Mouse (Mus musculus) liver, embryonic 13.5 days (tissue): ENCODE data around the gene Epb41l3. TPM values are rescaled to one million over a fixed set of nuclear protein-coding genes. Genes with fewer than 3 reads are reported as not detected.

Source experiments
- ATAC-seq: fragments of 200-750 bp; cut with Nextera tagmentation; 2 replicates; pipeline ENCODE4 v1.8.0; 2017; ENCODE audit warnings: low read depth, mild to moderate bottlenecking, moderate number of reproducible peaks, moderate library complexity
- DNase-seq: peaks from one replicate; pipeline ENCODE4 v3.0.0; 2022
- H3K27ac ChIP-seq: fragments of 300-500 bp; sonication (generic); 2 replicates; pipeline ENCODE4 v1.5.1; 2015; ENCODE audit warnings: moderate library complexity, mild to moderate bottlenecking, inconsistent platforms
- H3K27me3 ChIP-seq: fragments of 300-500 bp; sonication (generic); 2 replicates; pipeline ENCODE4 v1.6.1; 2015; ENCODE audit warnings: mild to moderate bottlenecking, inconsistent platforms
- H3K36me3 ChIP-seq: fragments of 300-500 bp; sonication (generic); 2 replicates; pipeline ENCODE4 v1.6.1; 2015; ENCODE audit warnings: mild to moderate bottlenecking, inconsistent platforms
- H3K4me1 ChIP-seq: fragments of 300-500 bp; sonication (generic); replicated peaks from 2 replicates; pipeline ENCODE4 v1.6.1; 2015; ENCODE audit warnings: inconsistent platforms
- H3K4me2 ChIP-seq: fragments of 300-500 bp; sonication (generic); 2 replicates; pipeline ENCODE4 v1.6.1; 2015; ENCODE audit warnings: inconsistent platforms, mild to moderate bottlenecking, moderate library complexity
- H3K4me3 ChIP-seq: fragments of 300-500 bp; sonication (generic); replicated peaks from 2 replicates; pipeline ENCODE4 v1.5.1; 2015; ENCODE audit warnings: mild to moderate bottlenecking, inconsistent platforms
- H3K9ac ChIP-seq: fragments of 300-500 bp; sonication (generic); 2 replicates; pipeline ENCODE4 v1.6.1; 2015; ENCODE audit warnings: mild to moderate bottlenecking, inconsistent platforms
- H3K9me3 ChIP-seq: fragments of 300-500 bp; sonication (generic); replicated peaks from 2 replicates; pipeline ENCODE4 v1.6.1; 2016; ENCODE audit warnings: inconsistent platforms
- WGBS: fragments of 180-500 bp; shearing (Covaris S2); methylation state at CpG from one replicate; pipeline ENCODE4 v1.1.7; 2015; ENCODE audit not compliant: insufficient replicate concordance; 5-methylcytosine and 5-hydroxymethylcytosine counted together
- polyA plus RNA-seq: library from polyadenylated mRNA; unstranded; fragments of >200 nt; fragmentation: Nextera tagmentation; extraction: Ambion mirVana; gene quantifications from 2 replicates; pipeline ENCODE4 v1.2.1, GENCODE M21; 2015

The Epb41l3 gene
- polyA plus RNA-seq, 1 experiment from 2014 or later, result 8.1 TPM

DNA sequence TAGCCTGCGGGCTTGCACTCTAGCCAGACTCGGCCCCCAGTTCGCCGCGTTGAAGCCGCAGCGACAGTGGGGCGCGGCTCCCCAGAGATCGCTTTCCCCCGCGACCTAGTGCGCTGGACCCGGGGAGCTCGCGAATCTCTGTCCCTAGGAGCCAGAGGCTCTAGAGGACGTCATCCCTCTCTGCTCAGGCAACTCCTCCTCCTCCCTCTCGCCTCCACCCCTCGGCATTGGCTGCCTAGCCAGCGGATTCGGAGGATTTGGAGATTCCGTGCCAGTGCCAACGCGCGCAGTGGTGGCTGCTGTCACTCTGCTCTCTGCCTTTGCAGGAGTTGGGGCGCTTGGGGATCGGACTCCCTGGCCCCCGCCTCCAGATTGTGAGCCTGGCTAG is 749 bp downstream of the Epb41l3 start:
- Histone ChIP-seq H3K27me3 (peaks cover 42% of the 10 kb centered on the region), H3K4me2 (peak overlapping the region; percentile 69), H3K4me3 (peak overlapping the region; percentile 48), H3K27ac (no peak overlapping the region), H3K9me3 (no peaks in the 10 kb centered on the region), H3K9ac (no peak overlapping the region), H3K4me1 (no peaks in the 10 kb centered on the region; the same call in 1 of the 2 replicates), H3K36me3 (no peaks in the 10 kb centered on the region)
- ATAC-seq (no peak), DNase-seq (no peak)
- WGBS, result 3% methylated on average over 28 of the region's 28 CpGs

DNA sequence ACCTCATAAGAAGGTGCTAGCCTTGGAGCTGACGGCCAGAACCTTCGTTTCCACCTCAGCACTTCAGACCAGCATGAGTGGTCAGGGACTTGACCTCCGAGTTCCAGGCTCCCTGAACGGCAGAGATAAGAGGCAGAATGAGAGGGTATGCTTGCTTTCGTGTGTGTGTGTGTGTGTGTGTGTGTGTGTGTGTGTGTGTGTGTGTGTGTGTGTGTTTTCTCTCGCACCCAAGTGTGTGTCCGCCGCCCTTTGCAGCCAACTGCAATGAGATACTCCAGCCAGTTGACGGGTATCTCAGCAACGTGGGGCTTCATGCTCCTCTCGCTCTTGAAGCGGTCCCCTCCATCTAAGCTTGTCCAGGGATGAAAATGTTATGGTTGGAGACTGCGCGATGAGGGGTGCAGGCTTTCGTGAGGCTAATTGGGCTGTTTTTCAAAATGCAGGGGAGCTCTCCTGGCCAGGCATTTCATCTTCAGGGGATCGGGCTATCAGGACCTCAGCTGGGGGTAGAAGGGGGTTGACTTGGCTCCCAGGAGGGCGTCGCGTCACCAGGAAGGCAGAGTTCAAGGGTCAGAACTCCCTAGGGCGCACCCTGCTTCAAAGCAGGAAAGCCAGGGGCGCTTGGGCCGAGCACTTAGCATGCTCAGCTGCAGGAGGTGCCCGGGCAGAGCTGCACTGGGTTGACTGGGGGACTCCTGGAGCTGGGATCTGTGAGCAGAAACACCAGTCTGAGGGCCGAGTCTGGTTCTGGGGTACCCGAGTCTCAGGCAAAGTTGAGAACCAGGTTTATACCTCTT is 1.5 kb downstream of the Epb41l3 start:
- WGBS, result 3% methylated on average over 23 of the region's 25 CpGs
- no peaks in the 10 kb centered on the region; the same call in 1 of the 2 replicates for H3K4me1 ChIP-seq
- H3K4me2 ChIP-seq, result peak overlapping the region; percentile 69
- peaks cover 42% of the 10 kb centered on the region for H3K27me3 ChIP-seq
- H3K9ac ChIP-seq, result no peak overlapping the region
- DNase-seq, result no peak
- H3K9me3 ChIP-seq, result no peaks in the 10 kb centered on the region
- H3K4me3 ChIP-seq, result 0 out of 2 replicates have a peak overlapping the region, but pooled peaks have one; percentile 48
- no peak overlapping the region for H3K27ac ChIP-seq
- no peak for ATAC-seq
- no peaks in the 10 kb centered on the region for H3K36me3 ChIP-seq

DNA sequence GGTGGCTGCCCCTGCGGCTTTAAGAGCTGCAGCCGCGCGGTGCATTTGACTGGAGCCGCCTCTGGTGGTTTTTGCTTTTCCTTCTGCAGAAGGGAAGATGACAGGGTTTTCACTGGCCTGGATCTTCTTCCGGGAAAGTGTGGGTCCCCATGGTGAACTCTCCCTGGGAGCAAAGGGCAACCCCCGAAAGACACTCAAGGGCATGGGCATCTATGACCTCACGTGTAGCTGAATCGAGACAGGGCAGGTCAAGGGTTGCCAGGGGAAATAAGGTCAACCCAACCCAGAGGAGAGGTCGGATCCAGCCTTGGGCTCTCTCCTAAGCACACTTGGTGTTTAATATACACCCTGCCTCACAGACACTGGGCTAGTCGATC is 2.0 kb downstream of the Epb41l3 start:
- Histone ChIP-seq H3K36me3 (no peaks in the 10 kb centered on the region), H3K27ac (no peak overlapping the region), H3K27me3 (peaks cover 42% of the 10 kb centered on the region), H3K4me3 (no peak overlapping the region), H3K4me2 (no peak overlapping the region), H3K9me3 (no peaks in the 10 kb centered on the region), H3K4me1 (no peaks in the 10 kb centered on the region; the same call in 1 of the 2 replicates), H3K9ac (no peak overlapping the region)
- WGBS, result 18% methylated on average over 11 of the region's 11 CpGs
- DNase-seq (no peak), ATAC-seq (no peak)

DNA sequence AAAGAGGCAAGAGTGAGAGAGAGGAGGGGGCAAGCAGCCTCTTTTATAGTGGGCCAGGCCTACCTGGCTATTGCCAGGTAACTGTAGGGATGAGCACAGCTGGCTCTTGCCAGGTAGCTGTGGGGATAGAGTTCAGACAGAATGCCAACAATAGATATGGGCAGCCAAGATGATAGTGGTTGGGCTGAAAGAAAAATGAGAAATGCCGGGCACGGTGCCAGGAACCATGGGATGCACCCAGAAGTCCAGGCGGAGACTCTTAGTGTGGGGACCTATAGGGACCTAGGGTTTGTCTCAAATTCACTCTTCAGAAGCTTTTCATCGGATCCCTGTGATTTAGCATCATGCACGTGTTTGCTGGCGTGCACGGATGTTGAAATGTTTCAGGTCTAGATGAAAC is 6.8 kb downstream of the Epb41l3 start:
- ATAC-seq (no peak), DNase-seq (no peak)
- whole genome bisulfite sequencing, result 71% methylated on average over 7 of the region's 7 CpGs
- no peak overlapping the region for H3K4me2 ChIP-seq
- H3K4me1 ChIP-seq, result no peaks in the 10 kb centered on the region
- H3K9ac ChIP-seq, result no peak overlapping the region
- peaks cover 11% of the 10 kb centered on the region for H3K27me3 ChIP-seq
- no peak overlapping the region for H3K4me3 ChIP-seq
- no peak overlapping the region for H3K27ac ChIP-seq
- H3K9me3 ChIP-seq, result no peaks in the 10 kb centered on the region
- no peaks in the 10 kb centered on the region for H3K36me3 ChIP-seq

DNA sequence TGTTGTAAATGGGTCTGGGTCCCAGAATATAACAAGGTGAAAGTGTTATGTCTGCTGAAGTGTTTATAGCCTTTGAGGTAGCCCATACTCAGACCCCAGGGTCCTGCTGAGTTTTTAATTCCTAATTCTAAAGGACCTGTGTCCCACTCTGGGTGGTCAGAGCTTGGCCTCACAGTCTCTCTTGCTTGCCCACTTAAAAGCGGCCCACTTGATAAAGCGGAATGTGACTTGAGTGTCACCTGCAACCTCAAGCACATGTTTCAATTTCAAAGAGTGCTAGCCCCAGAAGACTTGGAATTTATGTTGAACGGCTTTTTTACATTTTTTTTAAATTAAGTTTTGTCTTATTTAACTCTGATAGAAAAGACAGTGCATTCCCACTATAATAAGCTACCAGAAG is 16.1 kb downstream of the Epb41l3 start:
- ATAC-seq (no peak), DNase-seq (no peak)
- no peaks in the 10 kb centered on the region for H3K4me1 ChIP-seq
- no peak overlapping the region for H3K9ac ChIP-seq
- WGBS, result 74% methylated on average over 3 of the region's 3 CpGs
- H3K4me2 ChIP-seq, result no peak overlapping the region
- H3K36me3 ChIP-seq, result no peaks in the 10 kb centered on the region
- 0 out of 2 replicates have a peak, but pooled peaks cover 2% of the 10 kb centered on the region for H3K9me3 ChIP-seq
- no peak overlapping the region for H3K27ac ChIP-seq
- H3K4me3 ChIP-seq, result no peak overlapping the region
- no peaks in the 10 kb centered on the region for H3K27me3 ChIP-seq

DNA sequence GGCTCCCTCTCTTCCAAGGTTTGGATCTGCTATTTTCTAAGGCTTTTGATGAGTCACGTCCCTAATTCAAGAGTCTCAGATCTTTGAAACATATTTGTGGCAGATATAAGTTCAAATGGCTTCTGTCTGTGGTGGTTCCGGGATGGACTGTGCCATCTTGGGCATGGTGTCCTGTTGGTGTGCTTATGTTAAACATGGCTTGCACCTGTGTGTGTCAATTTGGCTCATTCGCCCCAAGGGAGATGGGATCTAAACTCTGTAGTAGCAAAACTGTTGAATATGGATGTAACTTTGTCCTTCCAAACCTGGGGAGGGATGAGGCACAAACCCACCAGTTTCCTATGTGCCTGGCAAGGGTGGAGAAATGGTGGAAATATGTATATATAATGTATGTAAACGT is 21.6 kb downstream of the Epb41l3 start:
- 0 out of 2 replicates have a peak, but pooled peaks cover 2% of the 10 kb centered on the region for H3K9me3 ChIP-seq
- no peaks in the 10 kb centered on the region for H3K36me3 ChIP-seq
- WGBS, result 62% methylated on average over 4 of the region's 4 CpGs
- DNase-seq, result no peak
- no peak for ATAC-seq
- H3K4me2 ChIP-seq, result no peak overlapping the region
- H3K27me3 ChIP-seq, result no peaks in the 10 kb centered on the region
- no peak overlapping the region for H3K9ac ChIP-seq
- H3K4me1 ChIP-seq, result no peaks in the 10 kb centered on the region
- no peak overlapping the region for H3K27ac ChIP-seq
- no peak overlapping the region for H3K4me3 ChIP-seq

DNA sequence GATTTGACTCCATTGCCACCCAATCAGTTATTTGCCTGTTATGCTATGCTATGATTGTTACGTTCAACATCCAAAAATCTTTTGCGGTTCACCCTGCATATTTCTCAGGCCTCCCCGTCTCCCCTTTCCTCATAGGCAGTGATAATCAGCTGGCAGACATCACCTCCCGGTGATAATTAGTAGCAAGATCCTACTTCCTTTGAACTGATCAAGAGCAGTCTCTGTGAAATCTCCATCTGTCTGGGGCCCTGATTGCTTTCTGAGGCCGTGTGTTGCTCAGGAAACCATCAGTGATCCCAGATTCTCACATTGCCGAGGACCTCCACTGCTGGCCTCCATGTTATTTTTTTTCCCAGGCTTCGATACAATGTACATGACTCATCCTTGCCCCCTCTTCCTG is 22.5 kb downstream of the Epb41l3 start:
- Histone ChIP-seq H3K9ac (no peak overlapping the region), H3K27ac (no peak overlapping the region), H3K9me3 (0 out of 2 replicates have a peak, but pooled peaks cover 2% of the 10 kb centered on the region), H3K4me3 (no peak overlapping the region), H3K36me3 (no peaks in the 10 kb centered on the region), H3K4me1 (no peaks in the 10 kb centered on the region), H3K4me2 (no peak overlapping the region), H3K27me3 (no peaks in the 10 kb centered on the region)
- WGBS, result 41% methylated on average over 7 of the region's 7 CpGs
- DNase-seq (no peak), ATAC-seq (no peak)

DNA sequence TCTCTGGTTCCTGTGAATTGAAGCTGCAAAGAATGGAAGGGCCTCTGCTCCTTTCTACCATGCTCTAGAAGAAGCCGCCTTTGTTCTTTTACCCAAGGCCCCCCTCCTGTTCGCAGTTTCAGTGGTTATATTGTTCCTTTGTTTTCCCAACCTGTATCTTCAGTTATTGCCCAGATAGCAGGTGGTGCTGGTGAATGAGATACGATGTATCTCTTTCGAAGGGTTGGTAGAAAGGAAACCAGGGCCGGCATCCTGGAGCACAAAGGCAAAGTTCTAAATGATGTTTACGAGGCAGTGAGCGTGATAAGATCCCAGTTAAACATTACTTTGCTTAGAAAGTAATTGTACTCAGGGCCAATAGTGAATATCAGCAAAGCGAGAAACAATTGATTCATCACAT is 27.8 kb downstream of the Epb41l3 start:
- Histone ChIP-seq H3K9ac (no peak overlapping the region), H3K4me1 (no peaks in the 10 kb centered on the region), H3K27me3 (no peaks in the 10 kb centered on the region), H3K9me3 (no peaks in the 10 kb centered on the region), H3K4me3 (no peak overlapping the region), H3K4me2 (no peak overlapping the region), H3K27ac (no peak overlapping the region), H3K36me3 (no peaks in the 10 kb centered on the region)
- ATAC-seq (no peak), DNase-seq (no peak)
- WGBS, result 53% methylated on average over 8 of the region's 8 CpGs

DNA sequence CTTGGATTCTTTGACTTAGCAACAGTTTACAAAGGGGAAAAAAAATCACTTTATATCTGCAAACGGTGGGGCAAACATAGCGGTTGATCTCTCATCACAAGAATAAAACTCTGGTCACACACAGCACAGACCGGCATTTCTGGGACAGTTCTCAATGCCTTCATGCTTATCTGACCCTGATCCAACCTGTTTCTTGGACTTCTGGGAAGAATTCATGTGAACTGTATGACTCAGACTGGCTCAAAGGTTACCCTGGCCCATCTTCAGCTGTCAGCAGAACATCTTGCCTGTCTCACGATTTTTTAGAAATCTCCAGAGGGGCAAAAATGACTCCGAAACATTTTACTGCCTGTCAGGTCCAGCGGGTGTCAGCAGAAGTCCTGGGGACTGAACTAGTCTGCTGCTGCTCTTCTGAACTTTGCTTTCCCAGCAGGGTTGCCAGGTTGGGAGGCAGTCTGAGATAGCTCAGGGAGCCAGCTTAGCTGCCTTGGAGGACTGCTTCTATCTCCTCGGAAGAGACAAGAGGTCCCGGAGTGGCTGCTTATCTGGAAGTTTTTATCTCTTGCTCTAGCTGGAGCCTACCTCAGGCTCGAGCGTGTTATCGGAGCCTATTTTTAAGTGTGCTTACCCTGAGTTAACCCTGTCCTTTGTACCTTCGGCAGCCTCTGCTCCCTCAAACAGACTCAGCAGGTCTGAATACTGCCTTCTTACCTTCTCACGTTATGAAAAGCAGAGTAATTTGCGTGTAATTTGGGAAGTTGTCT is 29.7 kb downstream of the Epb41l3 start:
- Histone ChIP-seq H3K4me2 (no peak overlapping the region), H3K4me1 (no peaks in the 10 kb centered on the region), H3K9ac (no peak overlapping the region), H3K4me3 (no peak overlapping the region), H3K27me3 (no peaks in the 10 kb centered on the region), H3K27ac (no peak overlapping the region), H3K36me3 (no peaks in the 10 kb centered on the region), H3K9me3 (no peaks in the 10 kb centered on the region)
- DNase-seq, result no peak
- WGBS, result 34% methylated on average over 14 of the region's 14 CpGs
- ATAC-seq, result no peak

DNA sequence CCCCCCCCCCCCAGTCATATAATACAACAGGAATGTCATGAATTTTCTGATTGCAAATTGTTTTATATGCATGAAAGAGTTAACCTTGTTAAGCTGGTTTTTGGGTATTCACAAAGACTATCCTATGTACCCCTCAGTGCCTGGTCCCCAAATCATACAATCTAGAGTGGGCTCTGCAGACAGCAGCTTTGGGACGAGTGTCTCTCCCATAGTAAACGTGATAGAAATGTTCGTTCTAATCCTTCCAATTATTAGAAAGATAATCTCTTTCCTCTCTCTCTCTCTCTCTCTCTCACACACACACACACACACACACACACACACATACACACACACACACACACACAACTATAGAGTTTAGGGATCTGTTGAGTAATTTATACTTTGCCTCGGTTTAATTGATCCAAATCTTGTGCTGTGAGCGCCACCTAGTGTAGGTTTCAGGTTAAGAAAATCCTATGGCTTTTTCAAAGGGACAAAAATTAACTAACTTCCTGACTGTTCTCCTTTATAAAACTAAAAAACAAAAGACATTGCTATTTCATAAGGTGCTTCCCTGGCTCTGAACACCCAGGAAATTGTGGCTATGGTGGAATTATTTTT is 30.4 kb downstream of the Epb41l3 start:
- no peak overlapping the region for H3K9ac ChIP-seq
- no peaks in the 10 kb centered on the region for H3K36me3 ChIP-seq
- H3K4me3 ChIP-seq, result no peak overlapping the region
- H3K4me2 ChIP-seq, result no peak overlapping the region
- no peak for DNase-seq
- ATAC-seq, result no peak
- no peak overlapping the region for H3K27ac ChIP-seq
- no peaks in the 10 kb centered on the region for H3K4me1 ChIP-seq
- 28% methylated on average over 5 of the region's 5 CpGs for WGBS
- no peaks in the 10 kb centered on the region for H3K27me3 ChIP-seq
- no peaks in the 10 kb centered on the region for H3K9me3 ChIP-seq

DNA sequence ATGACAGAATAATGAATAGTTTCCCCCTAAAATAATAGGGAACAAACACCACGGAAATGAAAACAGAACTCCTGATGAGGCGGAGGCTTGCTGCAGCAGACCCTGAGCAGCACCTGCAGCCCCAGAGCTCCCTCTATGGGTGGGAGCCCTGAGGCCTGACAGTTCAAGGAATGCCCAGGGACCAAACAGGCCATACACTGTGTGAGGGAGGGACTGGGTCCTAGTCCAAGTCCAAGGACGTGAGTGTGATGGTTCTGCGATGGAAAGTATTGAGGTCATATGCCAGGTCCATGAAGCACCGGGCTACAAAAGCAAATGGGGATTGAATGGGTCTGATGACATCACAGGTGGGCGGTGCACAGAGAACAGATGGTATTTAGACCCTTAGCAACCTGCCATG is 33.7 kb downstream of the Epb41l3 start:
- Histone ChIP-seq H3K9me3 (no peaks in the 10 kb centered on the region), H3K27me3 (no peaks in the 10 kb centered on the region), H3K27ac (no peak overlapping the region), H3K4me3 (no peak overlapping the region), H3K4me1 (no peaks in the 10 kb centered on the region), H3K9ac (no peak overlapping the region), H3K36me3 (no peaks in the 10 kb centered on the region), H3K4me2 (no peak overlapping the region)
- no peak for ATAC-seq
- DNase-seq, result no peak
- 49% methylated on average over 6 of the region's 6 CpGs for WGBS
